Mouse (Mus musculus) embryonic fibroblast, embryonic 13.5 days (primary cell): ENCODE results near the gene Chga.

Experiments used
- CTCF ChIP-seq: IDR thresholded peaks from 2 replicates; pipeline ENCODE4 v1.5.1; 2011; ENCODE audit warnings: mild to moderate bottlenecking, control low read depth, low read length, moderate library complexity, borderline replicate concordance; ENCODE audit not compliant: insufficient read depth
- POLR2A ChIP-seq: IDR thresholded peaks from 2 replicates; pipeline ENCODE4 v1.6.1; 2011; ENCODE audit warnings: low read depth, mild to moderate bottlenecking, control low read depth, low read length, moderate library complexity

GRCm38 (mm10) chr12:102524216-102524615, 30.6 kb upstream of the Chga start:
- TF ChIP-seq CTCF = no peak
- no peak for TF ChIP-seq POLR2A
